Mouse (Mus musculus) liver, embryonic 14.5 days (tissue): ENCODE measurements at regions not wholly inside any gene's neighbourhood (a gene's known extent, or its start where the extent isn't known, plus 50 kb on each side); places are given as distances from the start of the nearest gene placed in this dataset.

Experiments used
- CTCF ChIP-seq: IDR thresholded peaks from 2 replicates; pipeline ENCODE4 v1.5.1; 2016; ENCODE audit warnings: antibody characterized with exemption, low read depth, control low read depth
- EP300 ChIP-seq: IDR thresholded peaks from 2 replicates; pipeline ENCODE4 v1.6.1; 2016; ENCODE audit warnings: antibody characterized with exemption, low read depth

- TF ChIP-seq CTCF, result no peak
- no peak for TF ChIP-seq EP300
These were observed 230.6 kb downstream of the Kcnrg start for GRCm38 (mm10) chr14:61837851-61838250.
